ENCODE assay signal across 8 mouse cellular contexts in the genomic region with DNA sequence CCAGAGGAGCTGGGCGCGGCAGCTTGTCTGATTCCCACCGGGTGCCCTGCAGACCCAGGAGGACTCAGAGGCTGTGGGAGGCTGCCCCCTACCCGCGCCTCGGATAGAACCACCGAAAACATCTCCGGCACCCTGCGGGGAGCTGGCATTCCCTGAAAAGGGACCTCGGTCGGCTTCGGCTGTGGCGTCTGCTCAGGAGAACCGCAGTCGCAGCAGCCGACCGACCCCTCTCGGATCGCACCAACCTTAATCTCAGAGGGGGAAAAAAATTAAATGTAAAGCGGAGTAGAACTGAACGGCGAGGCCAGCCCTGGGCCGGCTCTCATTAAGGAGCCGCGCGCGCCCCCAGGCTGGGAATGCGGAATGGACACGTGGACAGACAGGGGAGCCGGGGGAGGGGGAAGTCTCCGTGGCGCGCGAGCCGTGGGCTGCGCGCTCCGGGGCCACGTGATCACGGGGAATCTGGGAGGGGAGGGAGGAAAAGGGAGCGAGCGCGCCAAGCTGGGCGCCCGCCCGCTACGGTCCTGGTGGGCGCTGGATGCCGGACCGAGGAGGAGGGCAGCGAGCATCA. TPM values are rescaled to one million over a fixed set of nuclear protein-coding genes. Genes with fewer than 3 reads are reported as not detected.
DNase-seq lines count a peak whose midpoint lies in the region; ATAC-seq lines count a peak whose summit lies in the region.

No protein-coding gene starts in this region.

- ATAC-seq in forebrain, embryonic 15.5 days (replicated peaks), result peak; percentile 71
- peak; percentile 66 for ATAC-seq in intestine, embryonic 14.5 days (replicated peaks; ENCODE audit: low FRiP score, low TSS enrichment, low read depth)
- peak; percentile 74 for ATAC-seq in limb, embryonic 11.5 days (ENCODE audit: insufficient number of reproducible peaks, low FRiP score, low TSS enrichment, low read depth)

- peak; percentile 28 for DNase-seq in adrenal gland, adult 2 months
- no peak for DNase-seq in adrenal gland, postnatal 4 days (ENCODE audit: low spot score in 2 of 2)
- DNase-seq in cerebellum, adult 11-12 months, result peak; percentile 66
- DNase-seq in intestine, embryonic 14.5 days (ENCODE audit: low spot score), result peak; percentile 79
- peak; percentile 70 for DNase-seq in limb, embryonic 11.5 days (ENCODE audit: low spot score)
- DNase-seq in retina, adult 2 months (ENCODE audit: low read depth, low spot score), result peak; percentile 36
- DNase-seq in gastrocnemius, postnatal 14 days, result no peak

- H3K4me1 ChIP-seq in forebrain, embryonic 15.5 days, result peaks cover 35% of the 10 kb centered on the region
- peaks cover 13% of the 10 kb centered on the region for H3K4me1 ChIP-seq in intestine, embryonic 14.5 days (replicated peaks; ENCODE audit: control insufficient read depth, insufficient read depth, low read length)
- H3K4me1 ChIP-seq in limb, embryonic 11.5 days (ENCODE audit: control insufficient read depth, insufficient read depth, low read length), result peaks cover 2% of the 10 kb centered on the region; the same call in 1 of the 2 replicates

- H3K9me3 ChIP-seq in forebrain, embryonic 15.5 days, result no peaks in the 10 kb centered on the region
- no peaks in the 10 kb centered on the region for H3K9me3 ChIP-seq in intestine, embryonic 14.5 days (ENCODE audit: control insufficient read depth, low read length)
- H3K9me3 ChIP-seq in limb, embryonic 11.5 days (ENCODE audit: control insufficient read depth, low read length), result no peaks in the 10 kb centered on the region

- peak overlapping the region; percentile 11; the same call in 1 of the 2 replicates for H3K27ac ChIP-seq in forebrain, embryonic 15.5 days (replicated peaks)
- H3K27ac ChIP-seq in intestine, embryonic 14.5 days (ENCODE audit: low read depth), result no peak overlapping the region
- no peak overlapping the region for H3K27ac ChIP-seq in limb, embryonic 11.5 days (replicated peaks; ENCODE audit: low read depth, low read length)

- no peaks in the 10 kb centered on the region for H3K36me3 ChIP-seq in forebrain, embryonic 15.5 days
- H3K36me3 ChIP-seq in intestine, embryonic 14.5 days (ENCODE audit: control insufficient read depth, insufficient read depth, low read length), result no peaks in the 10 kb centered on the region
- no peaks in the 10 kb centered on the region for H3K36me3 ChIP-seq in limb, embryonic 11.5 days (ENCODE audit: control insufficient read depth, insufficient read depth, low read length)

- WGBS in forebrain, embryonic 15.5 days, result under 1% methylated on average over 50 of the region's 51 CpGs
- WGBS in intestine, embryonic 14.5 days, result under 1% methylated on average over 50 of the region's 51 CpGs
- WGBS in limb, embryonic 11.5 days, result under 1% methylated on average over 51 of the region's 51 CpGs

- peak overlapping the region; percentile 59 for H3K9ac ChIP-seq in forebrain, embryonic 15.5 days (replicated peaks)
- 0 out of 2 replicates have a peak overlapping the region, but pooled peaks have one; percentile 29 for H3K9ac ChIP-seq in intestine, embryonic 14.5 days (ENCODE audit: low read length)
- no peak overlapping the region for H3K9ac ChIP-seq in limb, embryonic 11.5 days (ENCODE audit: low read length)

- peaks cover 38% of the 10 kb centered on the region for H3K27me3 ChIP-seq in forebrain, embryonic 15.5 days
- peaks cover 89% of the 10 kb centered on the region for H3K27me3 ChIP-seq in intestine, embryonic 14.5 days (replicated peaks; ENCODE audit: control insufficient read depth, insufficient read depth, low read length)
- peaks cover 69% of the 10 kb centered on the region for H3K27me3 ChIP-seq in limb, embryonic 11.5 days (ENCODE audit: control insufficient read depth, insufficient read depth, low read length)

- intact Hi-C loops in gastrocnemius, postnatal 14 days (cut with DNase I; ENCODE audit: low total_unique reads), result no loop called here

- H3K4me3 ChIP-seq in forebrain, embryonic 15.5 days, result peak overlapping the region; percentile 74
- H3K4me3 ChIP-seq in intestine, embryonic 14.5 days (ENCODE audit: low read depth, low read length), result peak overlapping the region; percentile 39
- peak overlapping the region; percentile 49 for H3K4me3 ChIP-seq in limb, embryonic 11.5 days (ENCODE audit: low read depth, low read length)

- H3K4me2 ChIP-seq in forebrain, embryonic 15.5 days (replicated peaks), result peak overlapping the region; percentile 100
- H3K4me2 ChIP-seq in intestine, embryonic 14.5 days (ENCODE audit: low read length), result peak overlapping the region; percentile 89
- peak overlapping the region; percentile 96 for H3K4me2 ChIP-seq in limb, embryonic 11.5 days (ENCODE audit: low read depth, severe bottlenecking)

RNA-seq across cellular contexts. Expression of a gene that starts 1.6 kb away (rescaled TPM):
- under 1 TPM; 0.62 to 0.72 TPM for total RNA-seq in adrenal gland, adult 2 months (2021)
- 1.8 and 2.0 TPM in 2 replicates for polyA plus RNA-seq in adrenal gland, adult 2 months (2012; rRNA removed)
- 1 to 10 TPM; 1.2 to 2.3 TPM for total RNA-seq in adrenal gland, postnatal 4 days (2021)
- polyA plus RNA-seq in forebrain, embryonic 15.5 days (2015; fragmentation: Nextera tagmentation; extraction: Ambion mirVana), result 0.69 and 1.0 TPM in 2 replicates
- polyA plus RNA-seq in intestine, embryonic 14.5 days (2014; fragmentation: Nextera tagmentation; extraction: Ambion mirVana), result 1.3 TPM in 2 replicates
- polyA plus RNA-seq in limb, embryonic 11.5 days (2014; fragmentation: Nextera tagmentation; extraction: Ambion mirVana), result 0.32 and 0.38 TPM in 2 replicates
- total RNA-seq in gastrocnemius, postnatal 14 days (2021), result under 1 TPM; 0.16 to 0.41 TPM

Comparison
In these comparisons a context has a peak if more than half of its experiments do, and no peak if none do; other contexts are left out.
1. DNase-seq: peak in adrenal gland, adult 2 months (single experiment), cerebellum, adult 11-12 months (single experiment), intestine, embryonic 14.5 days (single experiment), limb, embryonic 11.5 days (single experiment) and retina, adult 2 months (single experiment); none in adrenal gland, postnatal 4 days (0 of 2) and gastrocnemius, postnatal 14 days (single experiment).
2. Peak in every context shown above with its lines, with median percentiles within 50 percentile points of each other: ATAC-seq, H3K4me2 ChIP-seq and H3K4me3 ChIP-seq.